Mouse (Mus musculus): Measurements from ENCODE around the gene Gnb3.
"Not testable (repeated sequence)": the region's sequence is repeated elsewhere in the genome, so short reads cannot be mapped to it uniquely, and the experiment has no call there.

Gnb3 gene

DNA sequence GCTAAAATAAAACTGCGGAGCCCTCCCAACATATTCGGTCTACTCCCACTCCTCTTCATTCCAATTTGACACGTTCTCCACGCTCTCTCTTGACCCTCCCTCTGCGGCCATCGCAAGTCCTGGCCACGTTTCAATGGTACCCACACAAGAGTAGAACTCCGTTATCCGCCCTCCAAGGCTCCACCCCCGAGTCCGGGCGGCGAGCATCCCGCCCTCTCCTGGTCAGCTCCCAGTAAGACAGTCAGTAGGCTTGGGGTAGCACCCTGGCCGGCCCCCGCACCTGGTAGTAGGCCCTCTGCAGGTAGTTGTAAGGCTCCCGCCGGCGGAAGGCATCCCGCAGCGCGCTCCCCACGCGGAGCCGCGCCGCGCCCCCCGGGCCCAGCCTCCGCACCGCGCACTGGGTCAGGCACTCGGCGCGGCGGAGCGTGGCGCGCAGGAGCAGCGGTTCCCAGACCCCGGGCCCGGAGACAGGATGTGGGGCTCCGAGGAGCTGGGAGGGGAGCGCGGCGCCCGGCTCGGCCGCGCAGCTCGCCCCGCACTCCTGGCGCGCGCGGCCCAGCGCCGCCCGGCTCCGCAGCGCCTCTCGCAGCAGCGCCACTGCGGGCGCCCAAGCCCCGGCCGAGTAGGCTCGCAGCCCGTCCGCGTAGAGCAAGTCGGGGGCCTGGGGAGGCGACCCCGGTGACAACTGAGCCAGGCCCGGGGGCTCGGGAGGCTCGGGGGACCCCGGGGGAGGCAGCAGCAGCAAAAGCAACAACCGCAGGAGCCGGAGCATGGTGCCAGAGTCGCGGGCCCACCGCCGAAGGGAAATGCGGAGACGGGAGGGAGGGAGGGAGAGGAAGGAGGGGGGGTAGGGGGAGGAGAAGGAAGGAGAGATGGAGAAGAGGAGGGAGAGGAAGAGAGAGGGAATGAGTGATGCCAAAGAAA, 17.1 kb upstream of the Gnb3 start, which contains the start of gene P3h3:
Gene P3h3 (minus strand): TSS at position 837 of the 924 bp plus-strand sequence.
- peak; percentile 93 for DNase-seq

GRCm38 (mm10) chr6:124856321-124856720, 16.2 kb upstream of the Gnb3 start:
- DNase-seq, result peak; percentile 45

DNA sequence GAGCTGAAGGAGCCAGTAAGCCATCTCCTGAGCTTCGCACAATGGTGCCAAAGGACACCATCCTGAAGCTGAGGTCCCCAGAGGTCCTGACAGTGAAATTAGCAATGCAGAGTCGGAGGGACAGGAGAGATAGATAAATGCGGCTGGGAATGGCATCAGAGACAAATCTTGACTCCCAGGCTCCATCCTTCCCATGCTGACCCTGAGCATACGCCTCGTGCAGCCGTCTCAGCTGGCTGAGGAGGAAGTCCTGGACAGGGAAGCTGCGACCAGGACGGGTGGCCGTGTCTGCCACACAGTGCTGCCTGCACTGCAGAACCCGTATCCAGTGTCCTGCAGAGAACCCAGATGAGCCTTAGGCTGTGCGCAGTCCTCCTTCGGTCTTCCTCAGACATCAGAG, 14.6 kb upstream of the Gnb3 start:
- DNase-seq, result no peak

DNA sequence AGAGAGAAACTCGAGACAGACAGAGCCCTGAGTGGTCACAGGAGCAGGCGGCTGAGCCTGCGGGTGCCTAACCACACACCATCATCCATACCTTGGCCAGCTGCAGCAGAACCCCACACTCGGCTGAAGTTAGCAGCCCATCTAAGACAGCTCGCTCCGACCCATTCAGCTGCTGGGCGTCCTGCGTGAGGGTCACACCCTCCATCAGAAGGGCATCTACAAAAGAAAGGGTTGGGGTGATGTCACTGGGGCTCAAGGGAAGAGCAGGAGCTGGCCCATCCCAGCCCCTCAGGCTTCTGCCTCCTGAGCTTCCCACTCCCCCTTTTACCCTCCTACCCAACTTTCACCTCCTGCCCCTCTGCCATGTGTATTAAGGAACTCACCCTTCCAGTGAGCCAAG, 10.5 kb upstream of the Gnb3 start:
- DNase-seq, result no peak

DNA sequence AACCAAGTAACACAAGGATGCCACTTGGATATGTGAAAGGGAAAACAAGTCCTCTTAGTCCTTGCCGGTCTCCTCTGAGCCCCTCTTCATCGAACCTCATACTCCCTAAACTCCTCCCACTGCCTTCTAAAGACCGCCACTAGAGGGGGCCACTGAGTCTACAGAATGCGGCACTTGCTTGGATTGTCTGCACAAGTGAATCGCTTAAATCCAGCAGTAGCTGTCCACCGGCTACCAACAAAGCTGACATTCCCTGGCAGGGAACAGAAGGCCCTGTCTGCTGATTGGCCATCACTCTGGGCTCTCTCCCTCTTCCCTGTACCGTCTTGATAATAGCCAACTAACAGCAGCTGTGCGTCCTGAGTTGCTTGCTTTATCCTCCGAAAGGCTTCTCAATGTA, 7.2 kb upstream of the Gnb3 start:
- peak; percentile 97 for DNase-seq

- no peak for DNase-seq
Observed at GRCm38 (mm10) chr6:124839805-124840204, 270 bp downstream of the Gnb3 start.

DNA sequence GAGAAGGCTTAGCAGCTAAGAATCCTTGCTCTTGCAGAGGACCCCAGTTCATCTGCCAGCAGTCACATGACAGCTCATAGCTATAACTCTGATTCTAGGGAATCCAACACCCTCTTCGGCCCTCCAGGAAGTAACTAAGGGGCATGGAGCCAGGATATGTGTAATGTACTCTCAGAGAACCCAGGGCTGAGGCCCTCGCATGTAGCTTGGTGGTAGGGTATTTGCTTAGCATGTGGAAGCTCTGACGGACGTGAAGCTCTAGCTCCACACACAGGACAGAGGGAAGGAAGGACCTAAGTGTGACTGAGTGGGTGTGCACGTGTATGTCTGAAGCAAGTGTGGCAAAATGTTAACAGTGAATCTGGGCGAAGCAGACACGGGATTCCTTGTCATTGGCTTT, 3.7 kb downstream of the Gnb3 start:
- no peak for DNase-seq

DNA sequence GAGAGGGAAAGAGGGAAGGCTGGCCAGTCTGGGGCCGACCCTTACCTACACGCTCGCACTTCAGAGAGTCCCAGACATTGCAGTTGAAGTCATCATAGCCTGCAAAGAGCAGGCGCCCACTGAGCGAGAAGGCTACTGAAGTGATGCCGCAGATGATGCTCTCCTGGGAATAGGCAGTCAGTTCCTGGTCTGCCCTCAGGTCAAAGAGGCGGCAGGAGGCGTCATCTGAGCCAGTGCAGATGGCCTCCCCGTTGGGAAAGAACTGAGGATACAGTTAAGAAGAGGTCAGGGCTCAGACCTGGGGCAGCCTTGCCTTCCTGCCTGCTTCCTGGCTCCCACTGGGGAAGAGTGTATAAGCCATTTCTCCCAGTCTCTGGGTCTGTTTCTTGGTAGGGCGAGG, 4.5 kb downstream of the Gnb3 start:
- DNase-seq, result no peak

DNA sequence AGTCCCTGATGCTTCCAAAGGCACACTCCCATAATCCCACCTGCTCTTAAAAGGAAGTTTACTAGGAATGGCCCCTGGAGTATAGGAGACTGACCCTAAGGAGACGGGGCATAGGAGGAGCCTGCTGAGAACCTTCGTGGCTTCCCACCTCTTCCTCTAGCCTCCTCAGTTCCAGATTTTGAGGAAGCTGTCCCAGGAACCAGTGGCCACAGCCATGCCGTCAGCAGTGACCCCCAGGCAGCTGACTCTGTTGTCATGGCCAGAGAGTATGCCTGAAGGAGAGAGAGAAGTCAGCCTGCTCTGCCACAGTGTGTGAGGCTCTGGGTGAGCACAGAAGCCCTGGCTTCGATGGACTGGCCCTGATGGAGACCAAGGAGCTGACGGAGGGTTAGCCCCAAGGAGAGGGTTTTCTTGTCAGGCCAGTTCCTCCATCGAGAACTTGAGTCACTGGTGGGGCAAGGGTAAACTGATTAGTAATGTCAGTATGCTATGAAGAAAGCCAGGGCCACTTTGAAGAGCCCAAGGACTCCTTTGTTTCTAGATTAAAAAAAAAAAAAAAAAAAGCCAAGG, 5.5 kb downstream of the Gnb3 start:
- DNase-seq, result no peak

DNA sequence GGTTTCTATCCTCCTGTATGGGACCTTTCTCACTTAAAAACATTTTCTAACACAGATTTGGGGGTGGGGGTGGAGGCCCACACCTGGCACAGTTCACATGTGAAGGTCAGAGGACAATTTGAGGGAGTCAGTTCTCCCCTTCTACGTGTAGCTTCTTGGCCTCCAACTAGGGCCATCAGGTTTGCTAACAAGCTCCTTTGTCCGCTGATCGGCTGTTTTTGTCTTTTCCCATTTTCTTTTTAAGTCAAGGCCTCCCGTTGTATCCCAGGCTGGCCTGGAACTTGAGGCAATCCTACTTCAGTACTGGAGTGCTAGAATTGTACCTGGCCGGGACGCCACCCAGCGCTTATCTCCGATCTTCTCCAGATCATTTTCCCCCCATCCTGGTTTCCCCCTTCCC, 8.4 kb downstream of the Gnb3 start:
- DNase-seq, result no peak

GRCm38 (mm10) chr6:124831199-124831598, 8.9 kb downstream of the Gnb3 start:
- not testable (repeated sequence) for DNase-seq

DNA sequence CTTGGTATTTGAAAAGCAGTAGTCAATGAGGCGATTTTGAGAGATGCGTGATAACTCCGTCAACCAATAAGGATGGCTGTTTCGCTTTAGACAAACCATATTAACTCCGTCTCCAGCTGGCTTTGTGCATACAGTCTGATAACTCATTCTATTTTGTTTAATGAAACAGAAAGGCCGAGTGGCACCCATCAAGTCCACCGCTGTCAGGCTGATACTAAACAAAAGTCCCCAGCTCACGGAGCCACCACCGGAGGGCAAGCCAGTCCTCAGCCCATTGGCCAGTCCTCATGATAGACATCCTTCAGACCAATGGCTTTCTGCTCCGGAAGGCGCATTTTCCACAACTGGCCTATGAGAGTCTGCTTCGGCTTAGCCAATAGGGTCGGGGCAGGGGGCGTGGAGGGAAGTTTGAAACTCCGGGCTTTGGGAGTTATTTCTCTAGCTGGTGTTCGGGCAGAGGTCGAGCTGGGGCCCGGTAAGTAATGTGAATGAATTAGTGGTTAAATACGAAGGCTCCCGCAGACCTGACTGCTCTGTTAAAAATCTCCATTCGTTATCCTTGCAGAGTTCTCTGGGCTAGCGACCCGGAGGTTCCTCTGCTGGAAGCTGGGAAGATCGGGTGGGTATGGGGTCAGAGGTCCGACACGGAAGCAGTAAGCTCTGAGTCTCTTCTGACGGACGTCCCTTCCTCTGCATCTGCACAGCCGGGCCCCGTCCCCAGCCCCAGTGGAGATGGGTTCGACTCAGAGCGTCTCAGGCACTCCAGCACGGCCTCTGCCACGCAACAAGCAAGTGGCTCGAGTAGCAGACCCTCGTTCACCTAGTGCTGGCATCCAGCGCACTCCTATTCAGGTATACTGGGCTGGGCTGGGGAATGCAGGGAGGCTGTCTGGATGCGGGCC, 10.0 kb downstream of the Gnb3 start:
- DNase-seq, result peak; percentile 91

DNA sequence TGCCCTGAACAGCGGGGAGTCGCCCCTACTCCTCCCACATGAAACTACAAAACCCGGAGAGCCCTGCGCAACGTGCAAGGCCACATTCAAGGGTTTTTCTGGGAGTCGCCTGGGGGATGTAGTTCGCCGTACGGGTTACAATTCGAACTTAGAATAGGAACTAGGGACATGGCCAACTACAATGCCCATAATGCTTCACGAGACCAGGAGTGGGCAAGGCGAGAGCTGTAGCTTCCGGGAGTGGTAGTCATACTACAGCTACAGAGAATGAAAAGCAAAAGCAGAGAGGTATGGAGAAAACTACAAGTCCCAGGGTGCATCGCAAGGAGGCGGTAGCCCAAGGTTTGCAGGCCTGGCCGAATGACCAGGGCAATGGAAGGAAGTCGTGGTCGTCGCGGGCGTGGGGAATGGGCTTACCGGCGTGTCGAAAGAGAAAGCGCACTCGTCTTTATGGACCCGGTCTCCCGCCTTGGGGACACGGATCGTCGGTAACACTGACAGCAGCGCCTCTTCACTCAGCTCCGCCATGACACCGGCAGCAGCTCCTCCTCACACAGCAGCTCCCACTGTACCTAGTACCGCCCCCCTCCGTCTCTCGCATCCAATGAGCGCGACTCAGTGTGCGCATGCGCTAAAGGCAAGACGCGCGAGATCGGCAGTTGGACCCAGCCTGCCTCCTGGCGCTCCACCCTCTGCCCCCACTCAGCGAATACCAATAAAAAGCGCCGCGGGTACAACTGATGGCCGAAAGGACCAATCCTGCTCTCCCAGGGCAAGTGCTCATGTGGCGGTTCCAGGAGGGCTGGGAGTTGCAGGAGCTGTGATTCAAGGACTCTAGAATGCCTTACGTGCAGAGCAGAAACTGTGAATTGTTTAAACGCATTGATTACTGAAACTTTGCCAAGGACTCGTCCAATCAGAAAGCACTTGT, 10.9 kb downstream of the Gnb3 start, which contains the start of the genes Usp5 and Cdca3:
Gene Usp5 (minus strand): TSS at position 617 of the 931 bp plus-strand sequence.
Gene Cdca3 (plus strand): TSS at position 680 of the 931 bp plus-strand sequence.
- DNase-seq, result peak; percentile 98

DNA sequence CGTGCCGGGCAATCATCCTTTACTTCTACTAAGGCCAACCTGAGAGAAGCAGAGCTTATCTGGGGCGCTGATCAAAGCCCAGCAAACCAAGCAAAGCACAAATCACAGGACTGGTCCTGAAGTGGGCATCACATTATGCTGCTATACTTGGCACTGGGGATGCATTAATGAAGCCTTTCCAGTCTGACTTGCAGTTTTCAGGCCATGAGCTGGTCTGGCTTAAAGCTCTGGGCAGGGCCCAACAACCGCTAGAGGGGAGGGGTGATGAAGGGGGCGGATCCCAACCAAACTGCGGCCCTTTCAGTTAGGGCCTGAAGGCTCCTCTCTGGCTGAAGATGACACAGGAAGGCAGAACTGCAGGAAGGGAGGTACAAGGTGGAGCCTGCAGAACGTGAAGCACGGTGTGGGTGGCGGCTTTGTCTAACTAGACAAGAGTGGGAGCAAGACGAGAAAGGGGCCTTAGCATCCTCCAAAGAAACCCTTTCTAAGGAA, 11.9 kb downstream of the Gnb3 start:
- DNase-seq, result peak; percentile 50

GRCm38 (mm10) chr6:124822049-124822448, 18.0 kb downstream of the Gnb3 start:
- DNase-seq, result no peak

DNA sequence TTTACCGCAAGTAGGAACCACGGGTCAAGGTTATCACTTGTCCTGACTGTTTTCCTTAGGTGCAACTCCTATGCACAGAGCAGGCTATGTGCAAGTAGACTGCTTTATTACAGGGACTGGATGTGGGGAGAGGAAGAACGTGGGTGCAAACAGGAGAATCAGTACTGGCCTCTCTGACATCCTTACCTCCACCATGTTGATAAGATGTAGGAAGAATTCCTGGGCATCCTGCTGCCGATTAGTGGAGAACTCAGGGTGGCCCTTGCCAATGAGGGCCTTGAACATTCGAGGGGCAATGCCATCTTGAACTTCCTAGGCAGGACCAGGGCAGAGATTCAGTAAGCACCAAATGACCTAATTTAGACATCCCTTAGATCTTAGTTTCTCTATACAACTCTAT, 19.2 kb downstream of the Gnb3 start:
- no peak for DNase-seq

DNA sequence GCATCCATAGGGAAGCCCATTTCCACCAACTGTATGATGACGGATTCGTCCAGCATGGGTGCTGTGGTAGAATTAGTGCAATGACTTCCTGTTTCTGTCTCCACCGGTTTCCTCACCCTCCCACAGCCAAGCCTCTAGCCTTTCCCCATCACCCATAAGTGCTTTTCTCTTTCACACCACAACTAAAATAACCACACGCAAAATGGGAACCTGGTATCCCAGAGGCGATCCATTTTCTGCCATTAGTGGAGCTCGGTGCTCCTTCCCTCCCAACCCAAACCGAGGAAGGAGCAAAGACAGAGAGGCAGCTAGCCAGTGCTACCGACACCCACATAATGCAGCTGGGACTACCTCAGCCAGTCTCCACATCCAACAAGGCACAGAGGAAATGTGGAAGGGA, 22.1 kb downstream of the Gnb3 start:
- no peak for DNase-seq

GRCm38 (mm10) chr6:124817563-124817962, 22.5 kb downstream of the Gnb3 start:
- DNase-seq, result no peak

- no peak for DNase-seq
Observed at GRCm38 (mm10) chr6:124817125-124817524, 22.9 kb downstream of the Gnb3 start.

DNA sequence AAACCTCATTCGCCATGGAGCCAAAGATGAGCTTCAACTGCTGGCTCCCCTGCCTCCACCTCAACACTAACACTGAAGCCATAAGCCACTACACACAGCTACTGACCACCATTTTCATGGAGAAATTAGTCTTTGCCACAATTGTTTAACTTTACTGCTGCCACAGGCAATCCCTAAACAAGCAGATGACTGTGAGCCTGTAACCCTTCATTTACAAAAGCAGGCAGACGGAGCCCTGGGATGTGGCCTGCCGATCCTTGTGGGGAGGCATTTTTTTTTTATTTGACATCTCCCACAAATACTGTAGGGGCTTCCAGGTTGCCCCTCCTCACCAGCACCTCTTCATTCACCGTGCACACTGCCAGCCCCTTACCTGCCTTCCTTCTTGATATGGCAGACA, 23.5 kb downstream of the Gnb3 start:
- DNase-seq, result no peak

GRCm38 (mm10) chr6:124814858-124815774, 25.0 kb downstream of the Gnb3 start:
- peak; percentile 28 for DNase-seq
